Mouse (Mus musculus) small intestine, adult 2 months (tissue): ENCODE measurements around the gene Epb41l2. TPM values are rescaled to one million over a fixed set of nuclear protein-coding genes. Genes with fewer than 3 reads are reported as not detected.

ENCODE experiments used
- H3K27ac ChIP-seq: fragments of 200-500 bp; 2 replicates; pipeline ENCODE4 v1.5.1; 2012; ENCODE audit warnings: low read depth, low read length, control low read depth, inconsistent platforms; ENCODE audit not compliant: insufficient read depth
- H3K27me3 ChIP-seq: fragments of 200-500 bp; 2 replicates; pipeline ENCODE4 v1.6.1; 2012; ENCODE audit warnings: mild to moderate bottlenecking, moderate library complexity, low read length, inconsistent platforms; ENCODE audit not compliant: control insufficient read depth, insufficient read depth
- H3K36me3 ChIP-seq: fragments of 200-500 bp; 2 replicates; pipeline ENCODE4 v1.6.1; 2012; ENCODE audit warnings: mild to moderate bottlenecking, low read length, control low read depth, inconsistent platforms; ENCODE audit not compliant: control insufficient read depth, insufficient read depth
- H3K4me1 ChIP-seq: fragments of 200-500 bp; 2 replicates; pipeline ENCODE4 v1.6.1; 2012; ENCODE audit warnings: low read length, inconsistent platforms, mixed read lengths; ENCODE audit not compliant: control insufficient read depth, insufficient read depth, insufficient read length
- H3K4me3 ChIP-seq: fragments of 200-500 bp; 2 replicates; pipeline ENCODE4 v1.5.1; 2012; ENCODE audit warnings: low read depth, mild to moderate bottlenecking, control low read depth, inconsistent platforms, low read length, moderate library complexity
- CTCF ChIP-seq: fragments of 200-500 bp; IDR thresholded peaks from 2 replicates; pipeline ENCODE4 v1.5.1; 2012; ENCODE audit warnings: low read depth, mild to moderate bottlenecking, control low read depth, inconsistent platforms, low read length, moderate library complexity, mixed read lengths; ENCODE audit not compliant: insufficient replicate concordance, insufficient read length; ENCODE audit errors: extremely low read depth
- POLR2A ChIP-seq: fragments of 200-500 bp; IDR thresholded peaks from 2 replicates; pipeline ENCODE4 v1.6.1; 2012; ENCODE audit warnings: low read depth, mild to moderate bottlenecking, control low read depth, inconsistent platforms, low read length, moderate library complexity
- WGBS: fragments of 180-500 bp; shearing (Covaris S2); methylation state at CpG from one replicate; pipeline ENCODE4 v1.1.7; 2018; 5-methylcytosine and 5-hydroxymethylcytosine counted together
- polyA plus RNA-seq: library from polyadenylated mRNA; depleted of rRNA; stranded (reverse); fragments of >200 nt; gene quantifications from 2 replicates; pipeline ENCODE4 v1.2.3, GENCODE M21; 2012

Gene Epb41l2
- polyA plus RNA-seq, 1 experiment, result 18.2 TPM

DNA sequence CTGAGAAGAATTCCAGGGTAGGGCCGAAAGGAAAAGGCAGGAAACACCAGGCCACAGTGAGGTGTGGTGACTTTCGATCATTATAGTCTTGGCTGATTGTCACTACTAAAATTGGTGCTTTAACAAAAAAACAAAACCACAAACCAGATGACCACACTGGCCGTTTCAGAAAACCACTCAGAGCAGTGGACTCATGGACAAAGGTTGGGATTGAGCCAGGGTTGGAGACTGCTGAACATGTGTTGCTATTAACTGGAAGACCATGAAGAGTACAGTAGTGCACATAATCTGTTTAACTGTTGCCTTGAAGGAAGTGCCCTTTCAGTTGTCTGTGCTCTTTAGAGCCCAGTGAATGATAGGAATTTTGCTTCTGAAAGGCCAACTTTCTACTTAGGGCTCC, 167.5 kb downstream of the Epb41l2 start:
- 68% methylated on average over 3 of the region's 3 CpGs for WGBS
- peaks cover 7% of the 10 kb centered on the region; the same call in 1 of the 2 replicates for H3K4me1 ChIP-seq

DNA sequence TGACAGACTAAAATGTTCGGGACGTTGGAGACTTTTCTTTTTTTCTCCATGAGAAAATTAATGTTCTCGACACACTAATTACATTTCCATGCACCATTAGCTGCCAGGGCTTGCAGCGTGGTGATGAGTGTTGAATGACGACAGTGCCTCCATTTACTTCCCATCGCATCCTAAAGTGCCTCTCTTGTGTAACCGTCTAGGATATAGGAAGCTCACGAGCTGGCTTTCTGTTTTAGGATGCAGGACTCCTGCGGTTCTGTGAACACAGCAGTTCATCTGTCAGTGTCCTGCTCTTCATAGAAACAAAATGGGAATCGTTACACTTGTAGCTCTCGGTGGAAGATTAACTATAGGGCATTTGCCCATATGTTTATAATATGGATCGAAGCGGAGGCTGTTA, 171.7 kb downstream of the Epb41l2 start:
- peaks cover 7% of the 10 kb centered on the region; the same call in 1 of the 2 replicates for H3K36me3 ChIP-seq
- TF ChIP-seq CTCF, result no peak
- TF ChIP-seq POLR2A, result no peak
- peak overlapping the region; percentile 18; the same call in 1 of the 2 replicates for H3K27ac ChIP-seq
- H3K27me3 ChIP-seq, result no peaks in the 10 kb centered on the region
- H3K4me3 ChIP-seq, result no peak overlapping the region
- WGBS, result 58% methylated on average over 13 of the region's 13 CpGs
- peaks cover 15% of the 10 kb centered on the region; the same call in 1 of the 2 replicates for H3K4me1 ChIP-seq

More for the DNA sequence above, 167.5 kb downstream of the Epb41l2 start:
- Histone ChIP-seq H3K36me3 (peaks cover 23% of the 10 kb centered on the region), H3K27me3 (no peaks in the 10 kb centered on the region), H3K27ac (no peak overlapping the region), H3K4me3 (no peak overlapping the region)
- TF ChIP-seq POLR2A, result no peak
- TF ChIP-seq CTCF, result no peak

DNA sequence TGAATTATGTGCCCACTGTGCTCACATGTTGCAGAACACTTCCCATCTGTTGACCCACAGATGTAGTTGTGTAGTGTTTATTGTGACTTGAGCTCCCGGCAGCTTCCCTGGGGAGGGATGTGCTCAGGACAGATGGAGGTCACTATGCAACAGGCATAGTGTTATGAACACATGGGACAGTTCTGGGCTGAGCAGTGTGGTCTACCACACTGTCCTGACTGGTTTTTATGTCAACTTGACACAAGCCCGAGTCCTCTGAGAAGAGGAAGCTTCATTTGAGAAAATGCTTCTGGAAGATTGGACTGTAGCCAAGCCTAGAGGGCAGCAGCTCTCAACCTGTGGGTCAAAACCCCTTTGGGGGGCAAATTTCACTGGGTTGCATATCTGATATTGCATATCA, 173.5 kb downstream of the Epb41l2 start:
- WGBS, result 40% methylated on average over 2 of the region's 2 CpGs
- Histone ChIP-seq H3K36me3 (peaks cover 1% of the 10 kb centered on the region; the same call in 1 of the 2 replicates), H3K27ac (no peak overlapping the region)

DNA sequence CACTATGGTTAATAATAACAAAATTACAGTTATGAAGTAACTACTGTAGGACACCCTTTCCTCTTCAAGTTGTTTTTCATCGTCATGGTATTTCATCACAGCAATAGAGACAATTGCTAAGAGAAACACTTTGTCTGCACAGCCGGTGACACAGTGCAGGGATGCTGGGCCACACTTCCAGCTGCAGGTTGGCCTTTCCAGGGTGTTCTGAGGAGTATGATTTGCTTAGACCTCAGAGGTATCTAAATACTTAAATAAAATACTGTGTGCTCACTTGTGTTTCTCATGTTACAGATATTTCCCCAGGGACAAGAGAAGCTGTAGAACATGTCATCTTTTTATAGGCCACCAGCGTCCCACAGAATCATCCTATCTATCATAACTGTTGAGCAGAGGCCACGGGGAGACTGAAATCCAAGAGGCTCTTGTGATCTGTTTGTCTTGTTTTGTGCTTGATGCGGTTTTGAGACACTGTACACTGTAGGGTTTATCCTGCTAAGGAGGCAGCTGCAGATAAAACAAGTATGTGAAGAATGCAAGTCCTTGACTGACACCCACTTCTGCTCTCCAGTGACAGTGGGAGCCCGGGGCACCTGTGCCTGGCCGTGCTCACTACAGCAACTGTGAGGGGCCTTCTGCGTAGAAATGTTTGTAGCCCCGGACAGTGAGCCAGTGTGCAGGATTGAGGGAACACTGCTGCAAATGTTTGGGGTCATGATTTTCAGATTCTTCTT, 174.1 kb downstream of the Epb41l2 start:
- TF ChIP-seq POLR2A (no peak), CTCF (no peak)
- H3K4me1 ChIP-seq, result peaks cover 26% of the 10 kb centered on the region; the same call in 1 of the 2 replicates
- 0 out of 2 replicates have a peak, but pooled peaks cover 1% of the 10 kb centered on the region for H3K36me3 ChIP-seq
- 73% methylated on average over 9 of the region's 9 CpGs for WGBS
- H3K27ac ChIP-seq, result no peak overlapping the region
- H3K27me3 ChIP-seq, result no peaks in the 10 kb centered on the region
- H3K4me3 ChIP-seq, result no peak overlapping the region

More for the DNA sequence above, 173.5 kb downstream of the Epb41l2 start:
- peaks cover 22% of the 10 kb centered on the region; the same call in 1 of the 2 replicates for H3K4me1 ChIP-seq
- H3K4me3 ChIP-seq, result no peak overlapping the region
- no peaks in the 10 kb centered on the region for H3K27me3 ChIP-seq
- TF ChIP-seq CTCF (no peak), POLR2A (no peak)

DNA sequence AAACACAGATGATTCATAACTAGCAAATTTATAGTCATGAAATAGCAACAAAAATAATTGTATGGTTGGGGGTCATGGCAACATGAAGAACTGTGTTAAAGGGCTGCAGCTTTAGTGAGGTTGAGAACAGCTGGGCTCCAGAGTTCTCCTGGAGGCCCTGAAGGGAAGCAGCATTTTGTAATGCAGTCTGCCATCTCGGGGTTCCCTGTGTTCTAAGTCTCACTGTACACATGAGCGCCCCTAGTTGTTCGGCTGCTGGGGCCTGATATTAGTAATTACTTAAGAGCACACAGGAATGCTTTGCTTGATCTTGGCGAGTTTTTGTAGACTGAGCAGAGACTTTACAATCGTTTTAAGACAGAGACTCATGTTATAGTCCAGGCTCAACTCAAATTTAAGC, 174.9 kb downstream of the Epb41l2 start:
- WGBS, result 80% methylated on average over 5 of the region's 5 CpGs
- H3K27me3 ChIP-seq, result no peaks in the 10 kb centered on the region
- H3K4me3 ChIP-seq, result no peak overlapping the region
- peaks cover 29% of the 10 kb centered on the region; the same call in 1 of the 2 replicates for H3K4me1 ChIP-seq
- no peak overlapping the region for H3K27ac ChIP-seq
- TF ChIP-seq CTCF (no peak), POLR2A (no peak)
- no peaks in the 10 kb centered on the region for H3K36me3 ChIP-seq

DNA sequence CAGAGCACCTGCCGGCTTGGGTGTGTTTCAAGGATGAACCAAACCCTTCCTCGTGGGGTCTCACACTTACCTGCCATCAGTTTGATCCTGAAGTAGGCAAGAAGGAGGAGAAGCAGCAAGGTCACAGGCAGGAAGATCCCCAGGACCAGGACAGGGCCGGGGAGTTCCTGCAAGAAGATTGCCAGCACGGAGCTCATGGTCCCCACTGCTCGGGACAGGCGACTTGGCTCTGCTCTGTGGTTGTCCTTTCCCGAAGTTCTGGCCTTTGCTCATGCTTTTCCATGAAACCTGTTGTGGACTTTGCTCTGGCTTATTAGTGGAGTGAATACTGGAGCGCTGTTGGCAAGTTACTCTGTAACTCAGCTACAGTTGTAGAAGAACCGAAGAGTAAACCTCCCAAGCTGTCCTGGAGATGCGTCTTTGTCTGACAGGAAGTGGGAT, 176.3 kb downstream of the Epb41l2 start, which contains the start of gene Smlr1:
Gene Smlr1, minus strand, starts transcription at position 377 of the 441 bp plus-strand sequence.
- H3K27me3 ChIP-seq, result no peaks in the 10 kb centered on the region
- H3K27ac ChIP-seq, result peak within 1 kb of the TSS; percentile 99
- peak within 1 kb of the TSS; percentile 67 for H3K4me3 ChIP-seq
- WGBS, result 27% methylated on average over 10 of the region's 10 CpGs
- no peak for TF ChIP-seq CTCF
- TF ChIP-seq POLR2A, result peak; percentile 86
- peaks cover 29% of the 10 kb centered on the region for H3K4me1 ChIP-seq
- H3K36me3 ChIP-seq, result no peaks in the 10 kb centered on the region

DNA sequence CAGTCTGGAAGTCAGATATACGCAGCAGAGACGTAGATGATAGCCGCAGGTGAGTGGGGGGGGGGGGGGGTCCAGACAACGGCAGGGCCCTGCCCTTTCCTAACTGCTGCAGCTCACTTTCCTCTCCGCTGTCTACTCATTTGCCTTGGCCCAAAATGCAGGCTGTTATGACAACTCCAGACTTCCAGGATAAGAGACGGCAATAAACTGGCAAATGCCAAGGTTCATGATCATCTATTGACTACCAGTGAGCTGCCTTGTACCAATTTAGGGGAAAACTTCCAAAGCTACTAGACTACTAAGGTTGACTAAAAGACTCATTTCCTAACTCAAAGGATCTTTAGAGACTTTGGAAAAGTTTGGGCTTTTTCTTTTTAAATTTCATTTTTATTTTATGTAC, 177.0 kb downstream of the Epb41l2 start:
- Histone ChIP-seq H3K4me1 (peaks cover 25% of the 10 kb centered on the region), H3K36me3 (no peaks in the 10 kb centered on the region), H3K27ac (peak overlapping the region; percentile 99), H3K27me3 (no peaks in the 10 kb centered on the region), H3K4me3 (0 out of 2 replicates have a peak overlapping the region, but pooled peaks have one; percentile 18)
- TF ChIP-seq CTCF (no peak), POLR2A (no peak)
- 37% methylated on average over 6 of the region's 6 CpGs for WGBS
